Mouse (Mus musculus): Measurements from ENCODE around the gene Dennd1a. TPM values are rescaled to one million over a fixed set of nuclear protein-coding genes. Genes with fewer than 3 reads are reported as not detected.

The Dennd1a gene
- total RNA-seq, 2 experiments from 2014 or later, result 77.6 to 82.6 TPM

- peak in 1 of 2 experiments; percentile 42 for DNase-seq (ENCODE audit: low spot score in 2 of 2)
Observed at GRCm38 (mm10) chr2:37908721-37909506, 378.3 kb downstream of the Dennd1a start.

- no peak for DNase-seq (ENCODE audit: low spot score in 2 of 2)
Observed at GRCm38 (mm10) chr2:37908296-37908695, 378.9 kb downstream of the Dennd1a start.

- peak in 1 of 2 experiments; percentile 25 for DNase-seq (ENCODE audit: low spot score in 2 of 2)
Observed at GRCm38 (mm10) chr2:37906261-37906660, 380.9 kb downstream of the Dennd1a start.

GRCm38 (mm10) chr2:37903286-37903685, 383.9 kb downstream of the Dennd1a start:
- DNase-seq (ENCODE audit: low spot score in 2 of 2), result peak in 1 of 2 experiments; percentile 51

- DNase-seq (ENCODE audit: low spot score in 2 of 2), result no peak
Observed at GRCm38 (mm10) chr2:37883214-37883613, 404.0 kb downstream of the Dennd1a start.

- DNase-seq (ENCODE audit: low spot score in 2 of 2), result no peak
Observed at GRCm38 (mm10) chr2:37881262-37881913, 405.8 kb downstream of the Dennd1a start.

- DNase-seq (ENCODE audit: low spot score in 2 of 2), result no peak
Observed at GRCm38 (mm10) chr2:37879697-37880096, 407.5 kb downstream of the Dennd1a start.

- no peak for DNase-seq (ENCODE audit: low spot score in 2 of 2)
Observed at GRCm38 (mm10) chr2:37872791-37873190, 414.4 kb downstream of the Dennd1a start.

- peak in 1 of 2 experiments; percentile 11 for DNase-seq (ENCODE audit: low spot score in 2 of 2)
Observed at GRCm38 (mm10) chr2:37869628-37870027, 417.6 kb downstream of the Dennd1a start.

GRCm38 (mm10) chr2:37867387-37867786, 419.8 kb downstream of the Dennd1a start:
- no peak for DNase-seq (ENCODE audit: low spot score in 2 of 2)

GRCm38 (mm10) chr2:37857472-37857871, 429.7 kb downstream of the Dennd1a start:
- no peak for DNase-seq (ENCODE audit: low spot score in 2 of 2)

- no peak for DNase-seq (ENCODE audit: low spot score in 2 of 2)
Observed at GRCm38 (mm10) chr2:37856955-37857354, 430.2 kb downstream of the Dennd1a start.

- DNase-seq (ENCODE audit: low spot score in 2 of 2), result peak in 1 of 2 experiments; percentile 40
Observed at GRCm38 (mm10) chr2:37855226-37855625, 432.0 kb downstream of the Dennd1a start.

- no peak for DNase-seq (ENCODE audit: low spot score in 2 of 2)
Observed at GRCm38 (mm10) chr2:37853878-37854435, 433.2 kb downstream of the Dennd1a start.

GRCm38 (mm10) chr2:37850626-37851025, 436.6 kb downstream of the Dennd1a start:
- DNase-seq (ENCODE audit: low spot score in 2 of 2), result no peak

- no peak for DNase-seq (ENCODE audit: low spot score in 2 of 2)
Observed at GRCm38 (mm10) chr2:37849357-37849756, 437.8 kb downstream of the Dennd1a start.

GRCm38 (mm10) chr2:37842719-37843118, 444.5 kb downstream of the Dennd1a start:
- DNase-seq (ENCODE audit: low spot score in 2 of 2), result peak in 1 of 2 experiments; percentile 25

- no peak for DNase-seq (ENCODE audit: low spot score in 2 of 2)
Observed at GRCm38 (mm10) chr2:37842151-37842569, 445.0 kb downstream of the Dennd1a start.

- no peak for DNase-seq (ENCODE audit: low spot score in 2 of 2)
Observed at GRCm38 (mm10) chr2:37839922-37840321, 447.3 kb downstream of the Dennd1a start.

GRCm38 (mm10) chr2:37838202-37838984, 448.8 kb downstream of the Dennd1a start:
- DNase-seq (ENCODE audit: low spot score in 2 of 2), result no peak

GRCm38 (mm10) chr2:37837542-37837941, 449.6 kb downstream of the Dennd1a start:
- DNase-seq (ENCODE audit: low spot score in 2 of 2), result no peak

All from layer of hippocampus, adult 18-20 months (tissue).